Mouse (Mus musculus) forebrain, embryonic 14.5 days (tissue): ENCODE measurements at regions not wholly inside any gene's neighbourhood (a gene's known extent, or its start where the extent isn't known, plus 50 kb on each side); places are given as distances from the start of the nearest gene placed in this dataset.
A peak's percentile ranks its signal among the peaks of the same experiment; 100 is the strongest.

Experiments used
- ATAC-seq: fragments of 200-750 bp; cut with Nextera tagmentation; 2 replicates; pipeline ENCODE4 v1.8.0; 2017; ENCODE audit warnings: mild to moderate bottlenecking, moderate library complexity
- DNase-seq: peaks from one replicate; pipeline ENCODE4 v3.0.0-alpha.2; 2015; ENCODE audit warnings: low spot score
- H3K27ac ChIP-seq: fragments of 300-500 bp; sonication (generic); 2 replicates; pipeline ENCODE4 v1.5.1; 2014; ENCODE audit warnings: low read depth, mild to moderate bottlenecking, control low read depth, low read length, moderate library complexity
- H3K27me3 ChIP-seq: fragments of 300-500 bp; sonication (generic); replicated peaks from 2 replicates; pipeline ENCODE4 v1.6.1; 2014; ENCODE audit warnings: low read length, control low read depth, mixed read lengths; ENCODE audit not compliant: control insufficient read depth, insufficient read depth
- H3K36me3 ChIP-seq: fragments of 300-500 bp; sonication (generic); 2 replicates; pipeline ENCODE4 v1.6.1; 2014; ENCODE audit warnings: low read length, control low read depth; ENCODE audit not compliant: control insufficient read depth, insufficient read depth
- H3K4me1 ChIP-seq: fragments of 300-500 bp; sonication (generic); 2 replicates; pipeline ENCODE4 v1.6.1; 2014; ENCODE audit warnings: antibody characterized with exemption, low read length, control low read depth; ENCODE audit not compliant: control insufficient read depth, insufficient read depth
- H3K4me2 ChIP-seq: fragments of 300-500 bp; sonication (generic); 2 replicates; pipeline ENCODE4 v1.6.1; 2014; ENCODE audit warnings: mild to moderate bottlenecking, control low read depth, low read length
- H3K4me3 ChIP-seq: fragments of 300-500 bp; sonication (generic); 2 replicates; pipeline ENCODE4 v1.5.1; 2014; ENCODE audit warnings: low read depth, low read length, control low read depth
- H3K9ac ChIP-seq: fragments of 300-500 bp; sonication (generic); 2 replicates; pipeline ENCODE4 v1.6.1; 2014; ENCODE audit warnings: mild to moderate bottlenecking, low read length, control low read depth, moderate library complexity
- H3K9me3 ChIP-seq: fragments of 300-500 bp; sonication (generic); replicated peaks from 2 replicates; pipeline ENCODE4 v1.6.1; 2016; ENCODE audit warnings: low read length, control low read depth, mixed read lengths; ENCODE audit not compliant: control insufficient read depth
- WGBS: fragments of 180-500 bp; shearing (Covaris S2); extraction: QIAGEN DNeasy Blood & Tissue Kit; methylation state at CpG from one replicate; pipeline ENCODE4 v1.1.7; 2014; 5-methylcytosine and 5-hydroxymethylcytosine counted together

DNA sequence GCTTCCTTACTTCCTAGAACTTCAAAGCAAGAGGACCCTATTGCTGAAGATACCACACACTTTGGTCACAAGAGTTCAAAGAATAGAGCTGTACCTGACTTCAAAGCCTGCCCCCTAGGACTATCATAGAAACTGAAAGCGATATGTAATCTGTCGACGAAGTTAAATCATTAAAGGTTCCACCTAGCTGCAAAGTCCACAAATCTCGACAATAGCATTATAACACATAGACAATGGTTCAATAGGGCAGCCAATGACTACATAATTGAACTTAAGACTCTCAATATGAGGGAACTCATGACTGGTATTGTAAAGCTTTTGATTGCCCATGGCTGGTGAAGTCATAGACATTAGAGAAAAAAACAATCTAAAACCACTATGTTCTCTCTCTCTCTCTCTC lies 200.8 kb downstream of the Fscb start:
- Histone ChIP-seq H3K27ac (no peak overlapping the region), H3K4me3 (no peak overlapping the region), H3K4me2 (no peak overlapping the region), H3K27me3 (no peaks in the 10 kb centered on the region), H3K9me3 (no peaks in the 10 kb centered on the region), H3K4me1 (no peaks in the 10 kb centered on the region), H3K36me3 (no peaks in the 10 kb centered on the region), H3K9ac (no peak overlapping the region)
- 89% methylated on average over 4 of the region's 4 CpGs for WGBS
- DNase-seq (no peak), ATAC-seq (no peak)

DNA sequence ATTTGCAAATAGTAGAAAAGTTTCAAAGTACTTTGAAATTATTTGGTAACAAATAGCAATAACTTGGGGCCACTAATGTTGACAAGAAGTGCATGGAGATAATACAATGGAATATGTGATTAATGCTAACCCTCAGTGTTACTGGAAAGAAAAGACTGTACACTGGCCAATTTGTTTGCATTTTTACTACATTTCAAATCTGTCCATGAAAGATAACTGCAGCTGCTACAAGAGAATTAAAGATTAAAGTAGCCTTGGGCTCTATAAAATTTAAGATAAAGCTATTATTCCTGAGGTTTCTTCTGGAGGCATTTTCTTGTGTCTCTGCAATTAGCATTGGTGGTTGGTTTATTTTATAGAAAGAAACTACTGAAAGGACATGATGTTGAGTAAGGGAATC lies 208.4 kb downstream of the Fscb start:
- no peak overlapping the region for H3K4me3 ChIP-seq
- H3K27me3 ChIP-seq = no peaks in the 10 kb centered on the region
- no peak for ATAC-seq
- H3K27ac ChIP-seq = no peak overlapping the region
- H3K36me3 ChIP-seq = no peaks in the 10 kb centered on the region
- no peaks in the 10 kb centered on the region for H3K9me3 ChIP-seq
- no peak overlapping the region for H3K9ac ChIP-seq
- H3K4me1 ChIP-seq = no peaks in the 10 kb centered on the region
- DNase-seq = no peak
- no peak overlapping the region for H3K4me2 ChIP-seq

DNA sequence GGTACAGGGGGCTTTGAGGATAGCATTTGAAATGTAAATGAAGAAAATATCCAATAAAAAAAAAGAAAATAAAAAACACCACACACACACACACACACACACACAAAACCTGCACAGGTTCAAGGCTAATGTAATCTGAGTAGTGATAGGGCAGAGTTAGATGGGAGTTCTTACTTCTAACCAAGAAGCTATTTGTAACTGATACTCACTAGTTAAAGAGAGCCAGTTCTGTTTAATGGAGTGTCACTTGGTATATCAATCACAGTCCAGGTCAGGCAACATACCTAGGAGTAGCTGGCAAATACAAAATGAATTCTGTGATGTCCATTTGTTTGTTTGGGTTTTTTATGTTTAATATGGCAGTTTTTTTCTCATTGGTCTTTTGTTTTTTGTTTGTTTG lies 219.5 kb downstream of the Fscb start:
- ATAC-seq = no peak
- Histone ChIP-seq H3K27me3 (no peaks in the 10 kb centered on the region), H3K4me2 (no peak overlapping the region), H3K4me1 (no peaks in the 10 kb centered on the region), H3K9ac (no peak overlapping the region), H3K4me3 (no peak overlapping the region), H3K9me3 (no peaks in the 10 kb centered on the region), H3K36me3 (no peaks in the 10 kb centered on the region), H3K27ac (no peak overlapping the region)
- no peak for DNase-seq

DNA sequence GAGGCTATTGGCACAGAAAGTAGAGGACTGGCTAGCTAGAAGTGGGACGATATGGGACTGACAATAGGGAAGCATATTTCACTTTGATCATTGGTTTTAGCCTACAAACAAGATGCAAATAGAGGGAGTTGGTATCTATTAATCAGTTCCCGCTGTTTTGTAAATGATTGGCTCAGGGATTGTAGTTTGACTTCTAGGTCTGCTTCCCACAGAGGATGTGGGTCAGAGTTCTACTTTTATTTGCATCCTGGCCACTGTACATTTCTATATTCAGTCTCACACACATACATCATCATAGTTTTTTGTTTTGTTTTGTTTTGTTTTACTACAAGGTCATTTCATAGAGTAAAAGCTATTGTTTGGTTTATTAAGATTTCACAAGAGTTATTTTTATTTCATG lies 224.5 kb downstream of the Fscb start:
- H3K9me3 ChIP-seq = no peaks in the 10 kb centered on the region
- WGBS = 86% methylated on average over 2 of the region's 2 CpGs
- H3K4me1 ChIP-seq = no peaks in the 10 kb centered on the region
- H3K4me2 ChIP-seq = no peak overlapping the region
- no peaks in the 10 kb centered on the region for H3K27me3 ChIP-seq
- H3K27ac ChIP-seq = no peak overlapping the region
- H3K36me3 ChIP-seq = no peaks in the 10 kb centered on the region
- no peak for DNase-seq
- ATAC-seq = no peak
- no peak overlapping the region for H3K4me3 ChIP-seq
- no peak overlapping the region for H3K9ac ChIP-seq

DNA sequence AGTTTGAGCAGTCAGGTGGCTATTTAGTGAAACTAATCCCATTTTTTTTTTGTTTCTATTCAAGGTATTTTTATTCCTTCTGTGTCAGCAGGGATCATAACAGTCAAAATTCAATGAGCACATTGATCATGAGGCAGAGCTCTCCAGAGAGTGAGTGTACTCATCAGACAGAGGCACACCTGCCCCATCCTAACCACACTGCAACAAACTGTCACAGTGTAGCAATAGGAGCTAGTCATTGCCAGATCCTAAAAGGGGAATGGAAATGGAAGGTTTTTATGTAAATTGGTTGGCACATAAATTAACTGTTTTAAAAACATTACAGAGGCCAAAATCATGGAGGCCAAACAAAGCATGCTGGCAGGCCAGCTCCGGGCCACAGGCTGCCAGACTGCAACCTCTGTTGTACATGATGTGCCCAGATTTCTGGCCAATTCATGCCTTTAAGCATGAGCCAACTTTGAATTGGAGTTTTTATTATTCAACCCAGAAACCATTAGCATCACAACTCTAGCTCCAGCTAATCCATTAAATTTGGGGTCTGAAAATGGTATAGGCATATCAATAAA lies 244.9 kb downstream of the Fscb start:
- Histone ChIP-seq H3K4me2 (no peak overlapping the region), H3K9me3 (no peaks in the 10 kb centered on the region), H3K27ac (no peak overlapping the region), H3K36me3 (no peaks in the 10 kb centered on the region), H3K27me3 (no peaks in the 10 kb centered on the region), H3K4me3 (no peak overlapping the region), H3K4me1 (no peaks in the 10 kb centered on the region), H3K9ac (no peak overlapping the region)
- ATAC-seq (peak; percentile 83; the same call in 1 of the 2 replicates), DNase-seq (peak; percentile 72)
- 65% methylated on average over 1 of the region's 1 CpGs for WGBS

DNA sequence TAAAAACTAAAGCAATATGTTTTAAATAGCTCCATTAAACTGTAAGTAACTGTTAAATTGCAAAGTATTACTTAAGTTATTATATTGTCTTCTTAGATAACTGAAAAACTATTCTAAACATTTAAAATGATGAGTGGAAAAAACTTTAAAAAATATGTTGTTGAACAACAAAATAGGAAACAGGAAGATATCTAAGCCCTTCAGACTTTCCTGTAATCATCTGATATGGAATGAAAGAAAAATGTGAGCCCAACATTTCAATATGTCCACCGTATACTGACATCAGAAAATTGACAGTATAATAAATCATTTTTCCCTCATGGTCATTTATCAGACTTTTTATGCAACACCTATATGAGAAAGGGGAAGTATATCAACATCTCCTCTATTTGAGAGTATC lies 258.1 kb downstream of the Fscb start:
- no peaks in the 10 kb centered on the region for H3K36me3 ChIP-seq
- no peaks in the 10 kb centered on the region for H3K9me3 ChIP-seq
- H3K4me2 ChIP-seq = no peak overlapping the region
- H3K4me1 ChIP-seq = no peaks in the 10 kb centered on the region
- DNase-seq (no peak), ATAC-seq (no peak)
- WGBS = 98% methylated on average over 1 of the region's 1 CpGs
- no peaks in the 10 kb centered on the region for H3K27me3 ChIP-seq
- H3K27ac ChIP-seq = no peak overlapping the region
- H3K9ac ChIP-seq = no peak overlapping the region
- H3K4me3 ChIP-seq = no peak overlapping the region

DNA sequence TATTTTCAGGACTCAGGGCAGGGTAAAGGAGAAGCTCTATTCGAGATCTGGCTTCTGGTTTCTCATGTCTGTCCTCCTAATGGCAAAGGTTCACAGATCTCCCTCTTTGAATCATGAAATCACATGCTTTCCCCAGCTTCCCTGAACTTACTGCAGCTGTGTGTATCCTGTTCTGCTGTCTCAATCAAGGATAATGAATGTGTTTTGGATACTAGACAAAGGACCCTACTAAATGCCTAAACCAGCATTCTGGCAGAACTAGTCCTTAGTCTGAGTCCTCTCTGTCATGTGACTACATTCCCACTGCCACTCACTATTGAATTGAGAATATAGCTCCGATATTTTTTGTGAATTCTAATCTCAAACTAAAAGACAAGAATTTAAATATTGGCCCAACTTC lies 276.1 kb downstream of the Fscb start:
- no peaks in the 10 kb centered on the region for H3K9me3 ChIP-seq
- no peak overlapping the region for H3K9ac ChIP-seq
- 64% methylated on average over 2 of the region's 2 CpGs for WGBS
- H3K27me3 ChIP-seq = no peaks in the 10 kb centered on the region
- H3K4me3 ChIP-seq = no peak overlapping the region
- no peak overlapping the region for H3K4me2 ChIP-seq
- H3K36me3 ChIP-seq = no peaks in the 10 kb centered on the region
- ATAC-seq = peak; percentile 61; the same call in 1 of the 2 replicates
- no peaks in the 10 kb centered on the region for H3K4me1 ChIP-seq
- H3K27ac ChIP-seq = no peak overlapping the region
- peak; percentile 19 for DNase-seq
